Mouse (Mus musculus): Measurements from ENCODE around the gene Kif22. TPM values are rescaled to one million over a fixed set of nuclear protein-coding genes. Genes with fewer than 3 reads are reported as not detected.

Kif22 gene
- polyA plus RNA-seq, 1 experiment from 2014 or later: 207 TPM

GRCm38 (mm10) chr7:127011051-127011450 is 31.2 kb downstream of the Kif22 start:
- no peak overlapping the region for H3K4me3 ChIP-seq (ENCODE audit: low read depth, low read length)
- H3K9ac ChIP-seq (ENCODE audit: low read length): no peak overlapping the region
- 97% methylated on average over 2 of the region's 2 CpGs for WGBS
- no peak overlapping the region for H3K27ac ChIP-seq (ENCODE audit: low read depth, low read length)
- H3K36me3 ChIP-seq (ENCODE audit: control insufficient read depth, insufficient read depth, low read length): peaks cover 2% of the 10 kb centered on the region
- H3K4me1 ChIP-seq (replicated peaks; ENCODE audit: control insufficient read depth, insufficient read depth, low read length): peaks cover 6% of the 10 kb centered on the region
- H3K9me3 ChIP-seq (ENCODE audit: control insufficient read depth, low read length): no peaks in the 10 kb centered on the region
- no peaks in the 10 kb centered on the region for H3K27me3 ChIP-seq (ENCODE audit: control insufficient read depth, insufficient read depth, low read length)
- no peak overlapping the region for H3K4me2 ChIP-seq (ENCODE audit: low read depth, low read length, severe bottlenecking)
- DNase-seq (ENCODE audit: low spot score) (no peak), ATAC-seq (replicated peaks; ENCODE audit: low FRiP score) (no peak)

GRCm38 (mm10) chr7:127009307-127010085 is 32.8 kb downstream of the Kif22 start:
- no peak for ATAC-seq (replicated peaks; ENCODE audit: low FRiP score)
- 88% methylated on average over 17 of the region's 17 CpGs for WGBS
- no peak overlapping the region for H3K27ac ChIP-seq (ENCODE audit: low read depth, low read length)

GRCm38 (mm10) chr7:127008239-127009019 is 33.8 kb downstream of the Kif22 start:
- H3K27ac ChIP-seq (ENCODE audit: low read depth, low read length): peak overlapping the region; percentile 4; the same call in 1 of the 2 replicates
- ATAC-seq (replicated peaks; ENCODE audit: low FRiP score) (peak; percentile 51; the same call in 1 of the 2 replicates), DNase-seq (ENCODE audit: low spot score) (no peak)
- WGBS: 78% methylated on average over 9 of the region's 9 CpGs
- H3K4me1 ChIP-seq (replicated peaks; ENCODE audit: control insufficient read depth, insufficient read depth, low read length): no peaks in the 10 kb centered on the region
- H3K9me3 ChIP-seq (ENCODE audit: control insufficient read depth, low read length): no peaks in the 10 kb centered on the region
- H3K36me3 ChIP-seq (ENCODE audit: control insufficient read depth, insufficient read depth, low read length): peaks cover under 1% of the 10 kb centered on the region; the same call in 1 of the 2 replicates
- no peak overlapping the region for H3K4me3 ChIP-seq (ENCODE audit: low read depth, low read length)
- H3K9ac ChIP-seq (ENCODE audit: low read length): peak overlapping the region; percentile 8; the same call in 1 of the 2 replicates
- H3K27me3 ChIP-seq (ENCODE audit: control insufficient read depth, insufficient read depth, low read length): no peaks in the 10 kb centered on the region
- H3K4me2 ChIP-seq (ENCODE audit: low read depth, low read length, severe bottlenecking): no peak overlapping the region

More at GRCm38 (mm10) chr7:127009307-127010085, 32.8 kb downstream of the Kif22 start:
- Histone ChIP-seq H3K27me3 (ENCODE audit: control insufficient read depth, insufficient read depth, low read length) (no peaks in the 10 kb centered on the region), H3K4me3 (ENCODE audit: low read depth, low read length) (no peak overlapping the region), H3K9ac (ENCODE audit: low read length) (no peak overlapping the region), H3K36me3 (ENCODE audit: control insufficient read depth, insufficient read depth, low read length) (peaks cover 2% of the 10 kb centered on the region), H3K9me3 (ENCODE audit: control insufficient read depth, low read length) (no peaks in the 10 kb centered on the region), H3K4me2 (ENCODE audit: low read depth, low read length, severe bottlenecking) (no peak overlapping the region), H3K4me1 (replicated peaks; ENCODE audit: control insufficient read depth, insufficient read depth, low read length) (no peaks in the 10 kb centered on the region)
- DNase-seq (ENCODE audit: low spot score): no peak

- WGBS: 86% methylated on average over 6 of the region's 6 CpGs
- Histone ChIP-seq H3K27ac (ENCODE audit: low read depth, low read length) (no peak overlapping the region), H3K9me3 (ENCODE audit: control insufficient read depth, low read length) (no peaks in the 10 kb centered on the region), H3K4me3 (ENCODE audit: low read depth, low read length) (no peak overlapping the region), H3K36me3 (ENCODE audit: control insufficient read depth, insufficient read depth, low read length) (no peaks in the 10 kb centered on the region), H3K4me1 (replicated peaks; ENCODE audit: control insufficient read depth, insufficient read depth, low read length) (no peaks in the 10 kb centered on the region), H3K4me2 (ENCODE audit: low read depth, low read length, severe bottlenecking) (no peak overlapping the region), H3K27me3 (ENCODE audit: control insufficient read depth, insufficient read depth, low read length) (no peaks in the 10 kb centered on the region), H3K9ac (ENCODE audit: low read length) (no peak overlapping the region)
- DNase-seq (ENCODE audit: low spot score): no peak
- ATAC-seq (replicated peaks; ENCODE audit: low FRiP score): no peak
Measured at GRCm38 (mm10) chr7:127007313-127008024, 34.8 kb downstream of the Kif22 start.

GRCm38 (mm10) chr7:127004122-127004875 is 38.0 kb downstream of the Kif22 start:
- H3K9ac ChIP-seq (ENCODE audit: low read length): no peak overlapping the region
- H3K36me3 ChIP-seq (ENCODE audit: control insufficient read depth, insufficient read depth, low read length): no peaks in the 10 kb centered on the region
- H3K27me3 ChIP-seq (ENCODE audit: control insufficient read depth, insufficient read depth, low read length): no peaks in the 10 kb centered on the region
- H3K4me3 ChIP-seq (ENCODE audit: low read depth, low read length): no peak overlapping the region
- H3K27ac ChIP-seq (ENCODE audit: low read depth, low read length): no peak overlapping the region
- WGBS: 86% methylated on average over 4 of the region's 4 CpGs
- no peak overlapping the region for H3K4me2 ChIP-seq (ENCODE audit: low read depth, low read length, severe bottlenecking)
- ATAC-seq (replicated peaks; ENCODE audit: low FRiP score) (no peak), DNase-seq (ENCODE audit: low spot score) (no peak)
- H3K4me1 ChIP-seq (replicated peaks; ENCODE audit: control insufficient read depth, insufficient read depth, low read length): no peaks in the 10 kb centered on the region
- H3K9me3 ChIP-seq (ENCODE audit: control insufficient read depth, low read length): no peaks in the 10 kb centered on the region

GRCm38 (mm10) chr7:127003620-127004019 is 38.7 kb downstream of the Kif22 start:
- Histone ChIP-seq H3K27ac (ENCODE audit: low read depth, low read length) (no peak overlapping the region), H3K9ac (ENCODE audit: low read length) (no peak overlapping the region), H3K4me1 (replicated peaks; ENCODE audit: control insufficient read depth, insufficient read depth, low read length) (no peaks in the 10 kb centered on the region), H3K4me3 (ENCODE audit: low read depth, low read length) (no peak overlapping the region), H3K9me3 (ENCODE audit: control insufficient read depth, low read length) (no peaks in the 10 kb centered on the region), H3K36me3 (ENCODE audit: control insufficient read depth, insufficient read depth, low read length) (no peaks in the 10 kb centered on the region), H3K4me2 (ENCODE audit: low read depth, low read length, severe bottlenecking) (no peak overlapping the region), H3K27me3 (ENCODE audit: control insufficient read depth, insufficient read depth, low read length) (no peaks in the 10 kb centered on the region)
- WGBS: 91% methylated on average over 5 of the region's 5 CpGs
- no peak for ATAC-seq (replicated peaks; ENCODE audit: low FRiP score)
- no peak for DNase-seq (ENCODE audit: low spot score)

GRCm38 (mm10) chr7:126999568-126999967 is 42.7 kb downstream of the Kif22 start:
- Histone ChIP-seq H3K4me3 (ENCODE audit: low read depth, low read length) (no peak overlapping the region), H3K4me1 (replicated peaks; ENCODE audit: control insufficient read depth, insufficient read depth, low read length) (no peaks in the 10 kb centered on the region), H3K4me2 (ENCODE audit: low read depth, low read length, severe bottlenecking) (no peak overlapping the region), H3K9me3 (ENCODE audit: control insufficient read depth, low read length) (no peaks in the 10 kb centered on the region), H3K27me3 (ENCODE audit: control insufficient read depth, insufficient read depth, low read length) (no peaks in the 10 kb centered on the region), H3K9ac (ENCODE audit: low read length) (no peak overlapping the region), H3K36me3 (ENCODE audit: control insufficient read depth, insufficient read depth, low read length) (no peaks in the 10 kb centered on the region), H3K27ac (ENCODE audit: low read depth, low read length) (no peak overlapping the region)
- ATAC-seq (replicated peaks; ENCODE audit: low FRiP score) (no peak), DNase-seq (ENCODE audit: low spot score) (no peak)
- WGBS: 87% methylated on average over 10 of the region's 10 CpGs

- ATAC-seq (replicated peaks; ENCODE audit: low FRiP score) (no peak), DNase-seq (ENCODE audit: low spot score) (no peak)
- Histone ChIP-seq H3K27me3 (ENCODE audit: control insufficient read depth, insufficient read depth, low read length) (no peaks in the 10 kb centered on the region), H3K27ac (ENCODE audit: low read depth, low read length) (no peak overlapping the region), H3K4me2 (ENCODE audit: low read depth, low read length, severe bottlenecking) (no peak overlapping the region), H3K4me3 (ENCODE audit: low read depth, low read length) (no peak overlapping the region), H3K36me3 (ENCODE audit: control insufficient read depth, insufficient read depth, low read length) (no peaks in the 10 kb centered on the region), H3K9me3 (ENCODE audit: control insufficient read depth, low read length) (no peaks in the 10 kb centered on the region), H3K4me1 (replicated peaks; ENCODE audit: control insufficient read depth, insufficient read depth, low read length) (no peaks in the 10 kb centered on the region), H3K9ac (ENCODE audit: low read length) (no peak overlapping the region)
- WGBS: 86% methylated on average over 4 of the region's 4 CpGs
Measured at GRCm38 (mm10) chr7:126996449-126996848, 45.8 kb downstream of the Kif22 start.

Measured in forebrain, embryonic 11.5 days (tissue).